Mouse (Mus musculus) forebrain, embryonic 14.5 days (tissue): ENCODE data around the gene Mfsd2a. TPM values are rescaled to one million over a fixed set of nuclear protein-coding genes. Genes with fewer than 3 reads are reported as not detected.

Experiments used
- ATAC-seq: fragments of 200-750 bp; cut with Nextera tagmentation; 2 replicates; pipeline ENCODE4 v1.8.0; 2017; ENCODE audit warnings: mild to moderate bottlenecking, moderate library complexity
- DNase-seq: peaks from one replicate; pipeline ENCODE4 v3.0.0-alpha.2; 2015; ENCODE audit warnings: low spot score
- H3K27ac ChIP-seq: fragments of 300-500 bp; sonication (generic); 2 replicates; pipeline ENCODE4 v1.5.1; 2014; ENCODE audit warnings: low read depth, mild to moderate bottlenecking, control low read depth, low read length, moderate library complexity
- H3K27me3 ChIP-seq: fragments of 300-500 bp; sonication (generic); replicated peaks from 2 replicates; pipeline ENCODE4 v1.6.1; 2014; ENCODE audit warnings: low read length, control low read depth, mixed read lengths; ENCODE audit not compliant: control insufficient read depth, insufficient read depth
- H3K36me3 ChIP-seq: fragments of 300-500 bp; sonication (generic); 2 replicates; pipeline ENCODE4 v1.6.1; 2014; ENCODE audit warnings: low read length, control low read depth; ENCODE audit not compliant: control insufficient read depth, insufficient read depth
- H3K4me1 ChIP-seq: fragments of 300-500 bp; sonication (generic); 2 replicates; pipeline ENCODE4 v1.6.1; 2014; ENCODE audit warnings: antibody characterized with exemption, low read length, control low read depth; ENCODE audit not compliant: control insufficient read depth, insufficient read depth
- H3K4me2 ChIP-seq: fragments of 300-500 bp; sonication (generic); 2 replicates; pipeline ENCODE4 v1.6.1; 2014; ENCODE audit warnings: mild to moderate bottlenecking, control low read depth, low read length
- H3K4me3 ChIP-seq: fragments of 300-500 bp; sonication (generic); 2 replicates; pipeline ENCODE4 v1.5.1; 2014; ENCODE audit warnings: low read depth, low read length, control low read depth
- H3K9ac ChIP-seq: fragments of 300-500 bp; sonication (generic); 2 replicates; pipeline ENCODE4 v1.6.1; 2014; ENCODE audit warnings: mild to moderate bottlenecking, low read length, control low read depth, moderate library complexity
- H3K9me3 ChIP-seq: fragments of 300-500 bp; sonication (generic); replicated peaks from 2 replicates; pipeline ENCODE4 v1.6.1; 2016; ENCODE audit warnings: low read length, control low read depth, mixed read lengths; ENCODE audit not compliant: control insufficient read depth
- WGBS: fragments of 180-500 bp; shearing (Covaris S2); extraction: QIAGEN DNeasy Blood & Tissue Kit; methylation state at CpG from one replicate; pipeline ENCODE4 v1.1.7; 2014; 5-methylcytosine and 5-hydroxymethylcytosine counted together
- polyA plus RNA-seq: library from polyadenylated mRNA; unstranded; fragments of >200 nt; fragmentation: Nextera tagmentation; extraction: Ambion mirVana; gene quantifications from 2 replicates; pipeline ENCODE4 v1.2.1, GENCODE M21; 2014

Mfsd2a gene
- polyA plus RNA-seq, 1 experiment from 2014 or later = 31.3 TPM

DNA sequence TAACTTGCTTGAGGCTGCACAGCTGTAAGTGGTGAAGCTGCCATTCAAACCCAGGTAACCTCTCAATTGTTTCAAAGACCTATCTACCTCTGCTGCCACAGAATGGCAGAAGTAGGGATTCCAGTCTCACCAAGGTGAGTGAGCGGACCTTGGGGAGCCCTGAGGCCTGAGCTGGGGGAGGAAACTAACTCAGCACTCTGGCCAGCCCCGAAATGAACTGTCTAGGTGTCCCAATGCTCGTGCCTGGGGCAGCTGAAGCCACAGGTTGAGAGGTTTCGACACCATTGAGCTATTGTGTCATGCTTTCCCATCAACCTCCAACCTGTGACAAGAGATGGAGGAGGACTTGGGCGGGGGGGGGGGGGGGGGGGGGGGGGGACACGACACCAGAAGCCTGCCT is 4.7 kb downstream of the Mfsd2a start:
- H3K9me3 ChIP-seq = no peaks in the 10 kb centered on the region
- WGBS = 83% methylated on average over 5 of the region's 6 CpGs
- no peak overlapping the region for H3K27ac ChIP-seq
- peaks cover 21% of the 10 kb centered on the region; the same call in 1 of the 2 replicates for H3K36me3 ChIP-seq
- H3K27me3 ChIP-seq = 0 out of 2 replicates have a peak, but pooled peaks cover 2% of the 10 kb centered on the region
- no peak overlapping the region for H3K4me2 ChIP-seq
- DNase-seq (no peak), ATAC-seq (no peak)
- H3K9ac ChIP-seq = no peak overlapping the region
- H3K4me1 ChIP-seq = peaks cover 34% of the 10 kb centered on the region
- no peak overlapping the region for H3K4me3 ChIP-seq

- H3K27me3 ChIP-seq = no peaks in the 10 kb centered on the region
- H3K36me3 ChIP-seq = peaks cover 28% of the 10 kb centered on the region; the same call in 1 of the 2 replicates
- peak; percentile 93 for ATAC-seq
- 6% methylated on average over 17 of the region's 17 CpGs for WGBS
- peak overlapping the region; percentile 8 for H3K4me3 ChIP-seq
- peaks cover 32% of the 10 kb centered on the region for H3K4me1 ChIP-seq
- peak; percentile 94 for DNase-seq
- peak overlapping the region; percentile 47 for H3K4me2 ChIP-seq
- H3K27ac ChIP-seq = peak overlapping the region; percentile 87
- H3K9me3 ChIP-seq = no peaks in the 10 kb centered on the region
- H3K9ac ChIP-seq = peak overlapping the region; percentile 49
Measured at GRCm38 (mm10) chr4:122955412-122956136, 5.4 kb downstream of the Mfsd2a start.

- Histone ChIP-seq H3K4me3 (peak overlapping the region; percentile 8), H3K4me2 (peak overlapping the region; percentile 47), H3K4me1 (peaks cover 29% of the 10 kb centered on the region), H3K27ac (peak overlapping the region; percentile 87), H3K9ac (peak overlapping the region; percentile 49), H3K9me3 (no peaks in the 10 kb centered on the region), H3K27me3 (no peaks in the 10 kb centered on the region), H3K36me3 (peaks cover 35% of the 10 kb centered on the region)
- no peak for DNase-seq
- WGBS = 61% methylated on average over 5 of the region's 5 CpGs
- no peak for ATAC-seq
Measured at GRCm38 (mm10) chr4:122954680-122955411, 6.1 kb downstream of the Mfsd2a start.

- H3K36me3 ChIP-seq = peaks cover 56% of the 10 kb centered on the region
- no peak overlapping the region for H3K4me3 ChIP-seq
- no peak overlapping the region for H3K27ac ChIP-seq
- no peak overlapping the region for H3K4me2 ChIP-seq
- ATAC-seq (no peak), DNase-seq (no peak)
- H3K9ac ChIP-seq = no peak overlapping the region
- H3K9me3 ChIP-seq = no peaks in the 10 kb centered on the region
- WGBS = 97% methylated on average over 8 of the region's 8 CpGs
- H3K4me1 ChIP-seq = no peaks in the 10 kb centered on the region
- no peaks in the 10 kb centered on the region for H3K27me3 ChIP-seq
Measured at GRCm38 (mm10) chr4:122949096-122949495, 11.9 kb downstream of the Mfsd2a start.

DNA sequence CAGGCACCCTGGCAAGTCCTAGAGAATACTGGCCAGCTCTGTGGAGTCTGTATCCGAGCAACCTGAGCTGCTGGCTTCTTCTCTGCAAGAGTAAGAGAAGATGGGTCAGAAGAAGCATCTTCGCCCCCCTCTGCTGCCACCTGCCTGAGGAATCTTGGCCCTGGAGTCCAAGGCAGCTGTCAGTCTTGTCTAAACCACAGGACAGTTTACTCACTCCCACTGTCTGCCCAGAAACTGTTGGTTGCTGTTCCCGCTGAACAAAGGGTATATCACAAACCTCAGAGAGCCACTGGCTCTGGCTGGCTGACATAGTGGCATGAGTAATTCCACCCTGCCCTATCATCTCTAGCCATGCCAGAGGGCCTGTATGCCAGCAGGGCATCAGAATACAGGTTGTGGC is 13.8 kb downstream of the Mfsd2a start:
- Histone ChIP-seq H3K9me3 (no peaks in the 10 kb centered on the region), H3K36me3 (peaks cover 55% of the 10 kb centered on the region), H3K27me3 (no peaks in the 10 kb centered on the region), H3K27ac (no peak overlapping the region), H3K4me3 (no peak overlapping the region), H3K4me2 (no peak overlapping the region), H3K9ac (no peak overlapping the region), H3K4me1 (no peaks in the 10 kb centered on the region)
- WGBS = 88% methylated on average over 3 of the region's 3 CpGs
- ATAC-seq (no peak), DNase-seq (no peak)

- peak; percentile 73 for DNase-seq
- Histone ChIP-seq H3K9ac (no peak overlapping the region), H3K36me3 (peaks cover 29% of the 10 kb centered on the region), H3K27me3 (no peaks in the 10 kb centered on the region), H3K9me3 (no peaks in the 10 kb centered on the region), H3K4me2 (no peak overlapping the region), H3K4me3 (no peak overlapping the region), H3K27ac (no peak overlapping the region), H3K4me1 (no peaks in the 10 kb centered on the region)
- 29% methylated on average over 4 of the region's 4 CpGs for WGBS
- ATAC-seq = peak; percentile 63
Measured at GRCm38 (mm10) chr4:122944408-122944807, 16.6 kb downstream of the Mfsd2a start.

DNA sequence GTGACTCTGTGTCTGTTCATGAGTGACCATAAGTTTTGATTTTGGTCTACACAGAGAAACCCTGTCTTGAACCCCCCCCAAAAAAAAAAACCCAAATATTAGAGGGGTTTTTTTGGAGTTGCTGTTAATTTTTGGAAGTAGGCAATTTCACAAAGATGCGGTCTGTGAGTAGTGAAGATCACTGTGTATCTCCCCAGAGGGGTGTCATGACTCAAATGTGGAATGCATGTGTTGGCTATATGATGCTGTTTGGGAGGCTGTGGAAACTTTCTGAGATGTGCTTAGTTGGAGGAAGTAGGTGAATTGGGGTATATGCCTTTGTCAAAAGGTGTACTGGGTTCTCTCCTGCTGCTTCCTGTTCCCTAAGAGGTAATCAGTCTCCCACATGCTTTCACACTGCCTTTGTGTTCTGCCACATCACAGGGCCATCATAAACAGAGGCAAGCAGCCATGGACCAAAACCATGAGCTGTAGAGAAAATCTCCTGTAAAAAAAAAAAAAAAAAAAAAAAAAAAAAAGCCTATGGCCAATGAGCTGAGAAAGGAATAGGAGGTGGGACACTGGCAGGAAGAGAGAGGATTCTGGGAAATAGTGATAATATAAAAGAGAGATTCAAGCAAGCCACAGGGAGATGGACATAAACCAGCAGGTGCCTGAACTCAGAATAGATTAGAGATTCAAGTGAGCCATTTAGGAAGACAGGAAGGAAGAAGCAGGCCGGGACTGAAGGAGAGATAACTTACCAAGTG is 21.8 kb downstream of the Mfsd2a start:
- 0 out of 2 replicates have a peak, but pooled peaks cover 3% of the 10 kb centered on the region for H3K36me3 ChIP-seq
- no peaks in the 10 kb centered on the region for H3K9me3 ChIP-seq
- no peak for DNase-seq
- H3K4me1 ChIP-seq = no peaks in the 10 kb centered on the region
- ATAC-seq = no peak
- no peak overlapping the region for H3K9ac ChIP-seq
- WGBS = 79% methylated on average over 2 of the region's 2 CpGs
- H3K27me3 ChIP-seq = no peaks in the 10 kb centered on the region
- H3K27ac ChIP-seq = no peak overlapping the region
- H3K4me2 ChIP-seq = no peak overlapping the region
- H3K4me3 ChIP-seq = no peak overlapping the region

- WGBS = 82% methylated on average over 3 of the region's 3 CpGs
- no peak for DNase-seq
Measured at GRCm38 (mm10) chr4:122937489-122937888, 23.5 kb downstream of the Mfsd2a start.

More at GRCm38 (mm10) chr4:122937489-122937888, 23.5 kb downstream of the Mfsd2a start:
- no peak for ATAC-seq
- Histone ChIP-seq H3K27me3 (no peaks in the 10 kb centered on the region), H3K9ac (no peak overlapping the region), H3K4me3 (no peak overlapping the region), H3K4me1 (no peaks in the 10 kb centered on the region), H3K27ac (no peak overlapping the region), H3K9me3 (no peaks in the 10 kb centered on the region), H3K4me2 (no peak overlapping the region), H3K36me3 (no peaks in the 10 kb centered on the region)
